Mouse (Mus musculus) kidney, adult 2 months (tissue): ENCODE measurements at regions not wholly inside any gene's neighbourhood (a gene's known extent, or its start where the extent isn't known, plus 50 kb on each side); places are given as distances from the start of the nearest gene placed in this dataset.

Experiments
- CTCF ChIP-seq: fragments of 200-500 bp; conservative IDR thresholded peaks from 2 replicates; pipeline ENCODE4 v1.5.1; 2011; ENCODE audit warnings: low read depth, mild to moderate bottlenecking, control low read depth, low read length, moderate library complexity, mixed read lengths; ENCODE audit not compliant: insufficient read depth, insufficient read length
- POLR2A ChIP-seq: fragments of 200-500 bp; IDR thresholded peaks from one replicate; pipeline ENCODE4 v1.6.1; 2011; ENCODE audit warnings: low read depth, low read length, control low read depth

- TF ChIP-seq POLR2A (no peak), CTCF (no peak)
Measured at GRCm38 (mm10) chr4:153208822-153209221, 273.8 kb downstream of the Ajap1 start.
